Mouse (Mus musculus): Measurements from ENCODE around the gene Tap2.

- TF ChIP-seq POLR2A (IDR thresholded peaks at IDR 0.05; ENCODE audit: insufficient read depth, low read depth, low read length), result no peak
- no peak for TF ChIP-seq CTCF (IDR thresholded peaks at IDR 0.05; ENCODE audit: insufficient read depth, low read depth, low read length)
Measured at GRCm38 (mm10) chr17:34183564-34184219, 19.6 kb upstream of the Tap2 start.
